Mouse (Mus musculus) ES-CJ7 (cell line): ENCODE measurements around the gene Lce1m.
"Not testable (repeated sequence)": the region's sequence is repeated elsewhere in the genome, so short reads cannot be mapped to it uniquely, and the experiment has no call there.

ENCODE experiments used
- DNase-seq: peaks from one replicate; pipeline ENCODE4 v3.0.0; 2011; ENCODE audit warnings: low read depth, low spot score

Lce1m gene

DNA sequence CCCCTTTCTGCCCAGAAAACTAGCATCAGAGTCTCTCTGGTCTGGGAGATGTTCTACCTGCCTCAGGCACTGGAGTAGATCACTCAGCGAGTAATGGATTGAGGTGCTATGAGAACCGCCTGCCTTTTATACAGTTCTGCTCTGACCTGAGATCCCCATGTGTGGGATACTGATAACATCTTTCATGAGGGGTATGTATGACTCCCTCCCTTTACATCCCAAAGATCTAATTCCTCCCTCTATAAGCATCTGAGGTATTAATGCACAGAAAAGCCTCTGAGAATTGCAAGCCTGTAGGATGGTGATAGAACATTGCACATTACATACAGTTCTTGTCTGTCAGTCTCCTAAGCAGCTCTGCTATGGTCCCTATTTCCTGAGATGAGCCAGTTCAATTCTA, at the start of gene Lce1m:
Gene Lce1m, minus strand, starts transcription at position 101 of the 400 bp plus-strand sequence.
- no peak for DNase-seq

GRCm38 (mm10) chr3:93068523-93068922, 49.7 kb upstream of the Lce1m start, which contains the start of gene Gm4858:
Gm4858 (plus strand) TSS chr3:93068823.
- not testable (repeated sequence) for DNase-seq

- peak; percentile 68 for DNase-seq
Measured at GRCm38 (mm10) chr3:93052826-93053474, 34.1 kb upstream of the Lce1m start.

- DNase-seq, result peak; percentile 58
Measured at GRCm38 (mm10) chr3:93050182-93050581, 31.3 kb upstream of the Lce1m start.

DNA sequence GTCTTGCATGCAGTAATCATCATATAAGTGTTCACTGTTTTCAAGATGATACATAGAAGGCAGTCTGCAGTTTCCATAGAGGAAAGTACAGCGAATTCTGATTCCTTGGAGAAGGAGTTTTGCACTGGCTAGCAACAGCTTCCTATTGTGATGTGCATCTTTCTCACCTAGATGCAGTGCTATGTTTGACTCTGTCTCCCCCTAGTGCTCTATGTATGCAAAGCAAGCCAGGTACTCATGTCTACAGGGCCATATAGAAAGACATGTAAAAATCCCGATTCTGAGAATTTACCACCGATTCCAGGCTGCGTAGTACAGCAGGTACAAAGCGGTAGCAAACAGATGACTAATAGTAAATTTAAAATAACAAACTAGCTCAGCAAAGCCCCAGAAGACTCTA, 12.6 kb upstream of the Lce1m start:
- peak; percentile 68 for DNase-seq

GRCm38 (mm10) chr3:93025486-93025885, 6.6 kb upstream of the Lce1m start:
- no peak for DNase-seq

DNA sequence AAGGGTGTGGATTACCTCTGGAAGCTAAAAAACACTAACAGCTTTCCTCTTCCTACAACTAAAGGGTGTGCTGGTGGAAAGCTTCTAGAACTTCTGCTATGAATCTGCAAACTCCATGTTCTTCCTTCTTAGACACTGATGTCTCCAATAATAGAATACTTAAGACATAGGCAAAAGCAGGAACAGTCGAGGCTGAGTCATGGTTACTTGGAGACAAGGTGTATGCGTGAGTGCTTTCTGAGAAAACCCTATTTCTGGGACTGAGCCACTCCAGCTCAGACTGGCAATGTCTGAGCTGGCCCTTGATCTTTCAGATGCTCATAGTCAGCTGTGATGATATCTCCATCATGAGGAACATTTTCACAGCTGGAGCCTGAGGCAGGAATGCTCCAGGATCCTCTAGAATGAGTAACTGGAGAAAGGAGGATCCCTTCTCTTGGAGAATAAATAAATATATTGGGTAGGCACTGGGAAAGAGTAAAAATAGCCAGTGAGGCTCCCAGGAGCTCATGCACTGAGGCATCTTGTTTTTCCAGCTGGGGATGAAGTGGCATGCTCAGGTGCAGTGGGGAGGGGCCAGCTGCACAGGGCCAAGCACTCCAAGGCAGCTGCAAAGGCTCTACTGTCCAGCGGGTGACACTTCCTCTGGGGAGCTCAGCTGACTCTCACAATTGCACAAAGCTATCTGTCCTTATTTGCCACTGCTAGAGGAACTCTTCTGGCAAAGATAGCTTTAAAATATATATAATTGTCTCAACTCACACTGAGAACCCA, 4.7 kb upstream of the Lce1m start:
- no peak for DNase-seq

DNA sequence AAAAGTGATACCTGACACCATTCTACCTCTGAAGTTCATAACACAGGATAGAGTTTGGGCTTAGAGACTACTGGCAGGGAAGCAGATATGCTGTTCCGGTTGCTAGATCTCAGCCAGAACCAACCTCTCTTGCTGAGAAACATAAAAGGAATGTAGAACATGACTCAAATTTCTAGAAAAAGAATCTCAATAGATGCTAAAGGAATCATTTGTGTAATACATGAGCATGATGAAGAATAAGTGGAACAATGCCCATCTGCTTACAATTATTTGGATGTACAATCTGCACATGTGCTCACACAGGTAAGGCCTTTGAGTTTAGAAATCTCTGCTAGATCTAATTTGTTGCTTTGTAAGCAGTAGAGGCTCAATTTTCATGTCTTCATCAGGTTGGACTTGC, 2.3 kb upstream of the Lce1m start:
- no peak for DNase-seq

GRCm38 (mm10) chr3:93015460-93016104, 3.3 kb downstream of the Lce1m start, which contains the start of gene Crct1:
Crct1 (minus strand) TSS chr3:93015687.
- DNase-seq, result peak; percentile 22

DNA sequence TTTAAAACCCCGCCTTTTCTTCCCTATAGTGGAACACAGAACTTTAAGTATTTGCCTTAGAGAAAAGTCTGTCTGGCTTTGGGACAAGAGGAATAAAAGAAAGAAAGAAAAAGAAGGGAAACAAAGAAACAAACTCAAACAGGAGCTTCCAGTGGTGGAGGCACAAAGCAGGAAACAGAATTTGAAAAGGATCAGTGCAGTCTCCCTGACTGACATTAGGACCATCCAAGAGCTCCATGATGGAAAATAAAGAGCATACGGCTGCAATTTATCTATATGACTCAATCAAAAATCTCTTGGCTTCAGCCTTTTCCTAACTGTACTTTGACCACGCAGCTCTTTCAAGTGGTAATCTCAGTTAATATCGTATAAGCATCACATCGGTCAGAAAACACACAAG, 4.0 kb downstream of the Lce1m start:
- DNase-seq, result no peak

DNA sequence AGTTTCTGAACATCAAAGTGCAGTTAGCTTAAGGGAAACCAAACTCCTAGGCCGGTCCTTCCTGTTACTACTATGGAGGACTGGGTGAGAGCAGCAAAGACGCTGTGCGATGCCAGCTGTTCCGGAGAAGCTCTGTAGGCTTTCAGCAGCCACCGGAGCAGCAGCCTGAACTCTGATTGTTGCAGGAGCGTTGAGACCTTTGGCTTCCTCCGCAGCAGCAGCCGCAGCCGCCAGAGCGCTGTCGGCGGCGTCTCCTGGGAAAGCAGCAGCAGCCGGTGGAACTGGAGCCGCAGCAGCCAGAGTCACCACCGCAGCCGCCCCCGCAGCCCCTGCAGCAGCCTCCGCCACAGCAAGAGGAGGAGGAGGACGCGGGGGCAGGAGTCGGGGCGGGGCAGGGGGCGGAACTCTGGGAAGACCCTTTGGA, 4.5 kb downstream of the Lce1m start:
- DNase-seq, result peak; percentile 24

GRCm38 (mm10) chr3:93002843-93003242, 16.0 kb downstream of the Lce1m start:
- no peak for DNase-seq

DNA sequence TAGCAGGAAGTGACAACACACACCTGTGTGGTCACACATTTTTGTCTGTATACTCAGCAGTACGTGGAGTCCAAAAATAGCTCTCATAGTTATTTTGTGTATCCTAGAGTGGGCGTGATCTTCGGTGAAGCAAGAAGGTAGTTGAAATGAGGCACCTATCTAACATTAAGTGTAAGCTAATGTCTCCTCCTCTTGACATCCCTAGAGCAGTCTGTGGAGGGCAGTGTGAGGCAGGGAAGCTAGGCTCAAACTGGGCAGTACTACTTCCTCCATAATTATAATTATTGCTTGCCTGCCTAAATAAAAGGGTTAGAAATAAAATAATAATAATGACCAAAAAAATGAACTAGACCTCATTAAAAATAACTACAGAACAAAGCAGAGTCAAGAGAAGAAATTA, 18.2 kb downstream of the Lce1m start:
- no peak for DNase-seq

DNA sequence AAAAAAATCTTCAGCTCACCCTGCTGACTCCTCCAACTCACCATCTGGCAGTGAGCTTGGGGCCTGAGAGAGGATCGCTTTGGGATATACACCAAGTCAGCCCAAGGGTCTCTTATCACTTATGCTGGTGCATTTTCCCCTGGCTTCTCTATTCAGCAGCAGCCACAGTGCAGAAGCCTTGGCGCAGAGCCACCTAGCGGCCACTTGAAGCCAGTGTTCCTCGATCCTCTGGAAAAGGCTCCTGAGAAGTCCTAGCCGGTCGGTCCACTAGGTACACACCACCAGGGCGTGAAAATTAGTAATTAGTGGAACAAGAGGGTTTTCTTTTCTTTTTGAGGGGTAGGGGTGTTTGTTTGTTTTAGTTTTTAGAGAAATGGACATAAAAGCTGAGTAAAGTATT, 20.2 kb downstream of the Lce1m start:
- peak; percentile 64 for DNase-seq

- no peak for DNase-seq
Measured at GRCm38 (mm10) chr3:92991926-92992325, 26.9 kb downstream of the Lce1m start, which contains the start of gene Lce3f. Lce3f (plus strand) TSS chr3:92992226.

GRCm38 (mm10) chr3:92978484-92978883, 40.4 kb downstream of the Lce1m start:
- DNase-seq, result no peak
